ENCODE assay signal across 8 mouse cellular contexts in the genomic region with DNA sequence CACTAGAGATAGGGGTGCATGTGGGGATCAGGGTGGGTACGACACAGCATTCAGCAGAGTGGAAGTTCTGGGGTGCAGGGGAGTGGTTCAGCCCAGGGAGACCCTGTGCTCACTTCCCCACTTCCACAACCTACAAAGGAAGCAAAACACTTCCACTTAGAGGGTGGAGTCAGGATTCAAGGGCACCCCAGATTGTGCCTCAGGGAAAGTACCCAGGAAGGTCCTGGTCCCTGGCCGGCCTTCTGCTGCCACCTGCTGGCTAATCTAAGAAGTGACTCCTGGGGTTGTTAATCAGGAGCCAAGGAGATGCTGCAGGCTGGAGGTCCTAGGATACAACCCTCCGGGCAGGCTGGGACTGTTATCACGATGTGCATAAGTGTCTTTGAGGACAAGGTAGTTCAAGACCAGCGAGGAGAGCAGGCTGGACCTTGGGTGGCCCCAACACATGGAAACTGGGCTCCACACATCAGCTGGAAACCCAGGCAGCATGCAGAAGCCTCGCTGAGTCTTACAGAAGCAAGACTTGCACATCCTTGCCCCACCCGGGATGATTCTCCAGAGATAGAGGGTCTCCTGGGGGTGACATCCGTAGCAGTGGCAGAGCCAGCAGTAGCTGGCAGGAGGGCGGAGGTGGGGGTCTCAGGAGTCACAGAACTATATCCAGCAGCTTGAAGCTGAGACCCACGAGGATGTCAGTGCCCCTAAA. TPM values are rescaled to one million over a fixed set of nuclear protein-coding genes. Genes with fewer than 3 reads are reported as not detected.
DNase-seq lines count a peak whose midpoint lies in the region; ATAC-seq and TF ChIP-seq lines count a peak whose summit lies in the region.

No protein-coding gene starts in this region.

- H3K9ac ChIP-seq in CH12.LX (ENCODE audit: insufficient read depth, low read depth), result no peak overlapping the region
- H3K9ac ChIP-seq in heart, embryonic 15.5 days, result no peak overlapping the region
- peak overlapping the region; percentile 23 for H3K9ac ChIP-seq in neural tube, embryonic 15.5 days (replicated peaks)

- WGBS in heart, embryonic 15.5 days, result 33% methylated on average over 10 of the region's 10 CpGs
- WGBS in neural tube, embryonic 15.5 days, result 30% methylated on average over 10 of the region's 10 CpGs

- no peaks in the 10 kb centered on the region for H3K79me2 ChIP-seq in CH12.LX (replicated peaks; ENCODE audit: control insufficient read depth, extremely low read depth, insufficient read depth, poor library complexity, severe bottlenecking)

- TF ChIP-seq EP300 in CH12.LX (IDR thresholded peaks at IDR 0.05; ENCODE audit: low read length), result no peak

- ATAC-seq in erythroblast, adult 5-6 weeks (replicated peaks; ENCODE audit: low FRiP score, poor library complexity, severe bottlenecking), result peak; percentile 71
- ATAC-seq in heart, embryonic 15.5 days (replicated peaks; ENCODE audit: insufficient number of reproducible peaks, insufficient read depth, low FRiP score, low read depth), result peak; percentile 18; the same call in 1 of the 2 replicates
- ATAC-seq in neural tube, embryonic 15.5 days (ENCODE audit: low FRiP score), result peak; percentile 36

- dilution Hi-C loops in CH12.LX (cut with MboI; ENCODE audit: extremely low pct_ligation_motif_present, extremely low pct_unique_long_range_greater_than_20kb, low sequenced_read_pairs), result no loop called here

- peaks cover 11% of the 10 kb centered on the region for H3K27me3 ChIP-seq in CH12.LX (replicated peaks)
- H3K27me3 ChIP-seq in heart, embryonic 15.5 days, result peaks cover 11% of the 10 kb centered on the region
- H3K27me3 ChIP-seq in neural tube, embryonic 15.5 days (replicated peaks), result no peaks in the 10 kb centered on the region
- H3K27me3 ChIP-seq in testis, adult 2 months (ENCODE audit: control insufficient read depth, insufficient read depth, low read length), result no peaks in the 10 kb centered on the region

- peaks cover 0 to 2% of the 10 kb centered on the region in 2 experiments; a peak in 1 of 4 replicates for H3K4me1 ChIP-seq in CH12.LX (ENCODE audit: control insufficient read depth in 1 of 2, insufficient read depth in 2 of 2)
- H3K4me1 ChIP-seq in heart, embryonic 15.5 days (replicated peaks), result peaks cover 13% of the 10 kb centered on the region
- H3K4me1 ChIP-seq in neural tube, embryonic 15.5 days, result peaks cover 29% of the 10 kb centered on the region
- H3K4me1 ChIP-seq in testis, adult 2 months (ENCODE audit: control insufficient read depth, insufficient read depth, low read length), result peaks cover 5% of the 10 kb centered on the region

- peak; percentile 92 for TF ChIP-seq RAD21 in CH12.LX (IDR thresholded peaks at IDR 0.05; ENCODE audit: low read depth, low read length)

- peak; percentile 68 to 94 for TF ChIP-seq CTCF in CH12.LX (conservative IDR thresholded peaks at IDR 0.05 in 1 of 2, IDR thresholded peaks at IDR 0.05 in 1 of 2; ENCODE audit: low read depth in 2 of 2, low read length in 2 of 2)
- TF ChIP-seq CTCF in testis, adult 2 months (IDR thresholded peaks at IDR 0.05; ENCODE audit: control insufficient read depth, insufficient read depth, insufficient replicate concordance, low read depth, low read length), result peak; percentile 84; the same call in 1 of the 2 replicates

- in situ Hi-C loops in CH12.LX (cut with MboI; ENCODE audit: low pct_ligation_motif_present, low pct_unique_long_range_greater_than_20kb, low sequenced_read_pairs), result loop anchor here (25.0 kb wide), 1 partner anchor 222 kb away; no protein-coding TSS in a partner anchor

- H3K4me3 ChIP-seq in CH12.LX (replicated peaks in 1 of 3; ENCODE audit: low read depth in 2 of 3, low read length in 2 of 3, poor library complexity in 1 of 3), result no peak overlapping the region
- H3K4me3 ChIP-seq in heart, embryonic 15.5 days, result no peak overlapping the region
- H3K4me3 ChIP-seq in neural tube, embryonic 15.5 days (replicated peaks), result no peak overlapping the region
- H3K4me3 ChIP-seq in testis, adult 2 months (ENCODE audit: control insufficient read depth, low read depth, low read length), result no peak overlapping the region

- no peaks in the 10 kb centered on the region for H3K36me3 ChIP-seq in CH12.LX (replicated peaks in 1 of 2; ENCODE audit: control insufficient read depth in 1 of 2, insufficient read depth in 1 of 2, low read length in 1 of 2)
- H3K36me3 ChIP-seq in heart, embryonic 15.5 days, result peaks cover 12% of the 10 kb centered on the region
- H3K36me3 ChIP-seq in neural tube, embryonic 15.5 days, result peaks cover 28% of the 10 kb centered on the region
- no peaks in the 10 kb centered on the region for H3K36me3 ChIP-seq in testis, adult 2 months (ENCODE audit: control insufficient read depth, insufficient read depth, low read length)

- peak; percentile 61 for DNase-seq in CH12.LX (ENCODE audit: extremely low read depth)
- DNase-seq in brain, embryonic 18.5 days (ENCODE audit: low read depth, low spot score), result peak; percentile 40
- peak; percentile 92 for DNase-seq in kidney, postnatal 14 days
- DNase-seq in lung, adult 18-20 months, result peak; percentile 87 to 90

- no peak for TF ChIP-seq POLR2A in CH12.LX (IDR thresholded peaks at IDR 0.05; ENCODE audit: low read depth, low read length)
- TF ChIP-seq POLR2A in testis, adult 2 months (IDR thresholded peaks at IDR 0.05; ENCODE audit: control insufficient read depth, low read depth, low read length), result no peak

- no peak overlapping the region for H3K4me2 ChIP-seq in CH12.LX (ENCODE audit: insufficient read depth, low read depth, poor library complexity, severe bottlenecking)
- no peak overlapping the region for H3K4me2 ChIP-seq in heart, embryonic 15.5 days
- H3K4me2 ChIP-seq in neural tube, embryonic 15.5 days, result no peak overlapping the region; the same call in 1 of the 2 replicates

- no peaks in the 10 kb centered on the region for H3K9me3 ChIP-seq in CH12.LX (replicated peaks; ENCODE audit: low read length)
- H3K9me3 ChIP-seq in heart, embryonic 15.5 days (replicated peaks), result no peaks in the 10 kb centered on the region
- H3K9me3 ChIP-seq in neural tube, embryonic 15.5 days (replicated peaks), result no peaks in the 10 kb centered on the region

- no peak overlapping the region for H3K27ac ChIP-seq in CH12.LX (ENCODE audit: insufficient read depth, low read depth)
- 0 out of 2 replicates have a peak overlapping the region, but pooled peaks have one; percentile 17 for H3K27ac ChIP-seq in heart, embryonic 15.5 days
- H3K27ac ChIP-seq in neural tube, embryonic 15.5 days (replicated peaks), result peak overlapping the region; percentile 78
- no peak overlapping the region; the same call in 1 of the 2 replicates for H3K27ac ChIP-seq in testis, adult 2 months (ENCODE audit: control insufficient read depth, insufficient read depth, low read depth, low read length)

TF ChIP-seq in CH12.LX, 34 proteins besides CTCF, POLR2A, EP300 and RAD21:
- TF ChIP-seq ELF1 (IDR thresholded peaks at IDR 0.05; ENCODE audit: low read depth, low read length) (no peak), HCFC1 (IDR thresholded peaks at IDR 0.05; ENCODE audit: low read depth, low read length) (no peak), MAX (IDR thresholded peaks at IDR 0.05; ENCODE audit: low read length) (no peak), IRF4 (IDR thresholded peaks at IDR 0.05; ENCODE audit: low read depth, low read length) (no peak), JUN (IDR thresholded peaks at IDR 0.05; ENCODE audit: insufficient read depth, low read depth, low read length) (no peak), E2F4 (IDR thresholded peaks at IDR 0.05; ENCODE audit: insufficient replicate concordance, low read depth, low read length) (no peak), SMC3 (IDR thresholded peaks at IDR 0.05; ENCODE audit: low read depth, low read length) (peak; percentile 97), ETS1 (conservative IDR thresholded peaks at IDR 0.05; ENCODE audit: low read depth, low read length) (no peak), TCF12 (IDR thresholded peaks at IDR 0.05; ENCODE audit: low read depth, low read length) (no peak), ZC3H11A (IDR thresholded peaks at IDR 0.05; ENCODE audit: low read depth, low read length) (peak; percentile 84), POLR2AphosphoS2 (IDR thresholded peaks at IDR 0.05; ENCODE audit: low read depth, low read length) (no peak), BHLHE40 (IDR thresholded peaks at IDR 0.05; ENCODE audit: low read depth, low read length) (no peak), KAT2A (IDR thresholded peaks at IDR 0.05; ENCODE audit: insufficient replicate concordance, low read length) (no peak), MYC (IDR thresholded peaks at IDR 0.05; ENCODE audit: low read depth, low read length) (no peak)

RNA-seq across cellular contexts. Expression of gene Ppara, which starts 25.4 kb away (rescaled TPM):
- total RNA-seq in CH12.LX (2012; rRNA removed), result not detected in 2 replicates
- total RNA-seq in CH12.LX (2014; rRNA removed), result not detected in 2 replicates
- polyA plus RNA-seq in CH12.LX (2012; ENCODE audit: insufficient read length, low read depth), result not detected in 2 replicates
- not detected in 2 replicates for total RNA-seq in erythroblast, adult 5-6 weeks (2015; ENCODE audit: low replicate concordance)
- not detected in 2 replicates for total RNA-seq in erythroblast, adult 5-6 weeks (2017; ENCODE audit: low replicate concordance)
- polyA plus RNA-seq in heart, embryonic 15.5 days (2015; fragmentation: Nextera tagmentation; extraction: Ambion mirVana), result 15.1 and 20.5 TPM in 2 replicates
- 1.5 and 2.0 TPM in 2 replicates for polyA plus RNA-seq in neural tube, embryonic 15.5 days (2015; fragmentation: Nextera tagmentation; extraction: Ambion mirVana)
- 0.63 and 1.6 TPM in 2 replicates for polyA plus RNA-seq in testis, adult 2 months (2012; rRNA removed)

Comparison
In these comparisons a context has a peak if more than half of its experiments do, and no peak if none do; other contexts are left out.
1. DNase-seq: peak in every context shown above with its lines; median percentile 92 in kidney, postnatal 14 days; 88 in lung, adult 18-20 months; 61 in CH12.LX; 40 in brain, embryonic 18.5 days.
2. H3K27ac ChIP-seq: peak in heart, embryonic 15.5 days (single experiment) and neural tube, embryonic 15.5 days (single experiment); none in CH12.LX (single experiment) and testis, adult 2 months (single experiment).
3. ATAC-seq: peak in every context shown above with its lines; median percentile 71 in erythroblast, adult 5-6 weeks; 36 in neural tube, embryonic 15.5 days; 18 in heart, embryonic 15.5 days.